Mouse (Mus musculus) right cerebral cortex, adult 18-20 months (tissue): Measurements from ENCODE around the gene Rnf216.
A peak's percentile ranks its signal among the peaks of the same experiment; 100 is the strongest.

Experiments
- DNase-seq: peaks from one replicate; pipeline ENCODE4 v3.0.0; 2022; ENCODE audit warnings: mixed read lengths

Gene Rnf216

DNA sequence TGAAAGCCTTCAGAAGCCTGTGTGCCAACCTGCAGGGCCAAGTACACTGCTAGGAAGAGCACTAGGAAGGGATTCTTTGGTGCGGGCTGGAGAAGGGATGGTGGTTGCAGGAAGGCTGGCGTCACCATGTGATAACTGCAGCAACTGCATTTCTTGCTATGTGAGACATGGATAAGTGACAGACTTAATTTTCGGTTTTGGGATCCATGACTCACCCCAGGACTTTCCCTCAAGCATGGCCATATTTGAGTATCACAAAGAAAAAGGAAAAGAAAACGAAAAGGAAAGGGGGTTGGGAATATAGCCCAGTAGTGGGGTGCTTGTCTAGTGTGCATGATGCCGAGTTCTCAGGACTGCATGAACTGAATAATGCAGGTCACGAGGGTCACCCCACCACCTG, 60.9 kb downstream of the Rnf216 start:
- no peak for DNase-seq

GRCm38 (mm10) chr5:143050273-143050672, 62.5 kb downstream of the Rnf216 start:
- no peak for DNase-seq

DNA sequence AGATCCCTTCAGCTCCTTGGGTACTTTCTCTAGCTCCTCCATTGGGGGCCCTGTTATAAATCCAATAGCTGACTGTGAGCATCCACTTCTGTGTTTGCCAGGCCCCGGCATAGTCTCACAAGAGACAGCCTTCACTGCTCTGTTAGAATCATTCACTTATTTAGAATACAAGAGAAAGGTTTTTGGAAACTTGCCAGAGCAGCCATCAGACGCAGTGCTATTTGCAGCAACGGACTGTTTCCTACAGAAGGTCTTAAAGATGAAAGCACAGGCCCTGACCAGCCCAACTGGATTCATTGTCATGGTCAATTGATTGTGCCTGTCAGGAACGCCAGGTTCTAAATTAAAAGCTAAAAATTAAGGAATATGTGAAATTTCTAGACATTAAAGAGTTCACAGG, 63.0 kb downstream of the Rnf216 start:
- DNase-seq = no peak

- no peak for DNase-seq
Observed at GRCm38 (mm10) chr5:143049013-143049385, 63.8 kb downstream of the Rnf216 start.

DNA sequence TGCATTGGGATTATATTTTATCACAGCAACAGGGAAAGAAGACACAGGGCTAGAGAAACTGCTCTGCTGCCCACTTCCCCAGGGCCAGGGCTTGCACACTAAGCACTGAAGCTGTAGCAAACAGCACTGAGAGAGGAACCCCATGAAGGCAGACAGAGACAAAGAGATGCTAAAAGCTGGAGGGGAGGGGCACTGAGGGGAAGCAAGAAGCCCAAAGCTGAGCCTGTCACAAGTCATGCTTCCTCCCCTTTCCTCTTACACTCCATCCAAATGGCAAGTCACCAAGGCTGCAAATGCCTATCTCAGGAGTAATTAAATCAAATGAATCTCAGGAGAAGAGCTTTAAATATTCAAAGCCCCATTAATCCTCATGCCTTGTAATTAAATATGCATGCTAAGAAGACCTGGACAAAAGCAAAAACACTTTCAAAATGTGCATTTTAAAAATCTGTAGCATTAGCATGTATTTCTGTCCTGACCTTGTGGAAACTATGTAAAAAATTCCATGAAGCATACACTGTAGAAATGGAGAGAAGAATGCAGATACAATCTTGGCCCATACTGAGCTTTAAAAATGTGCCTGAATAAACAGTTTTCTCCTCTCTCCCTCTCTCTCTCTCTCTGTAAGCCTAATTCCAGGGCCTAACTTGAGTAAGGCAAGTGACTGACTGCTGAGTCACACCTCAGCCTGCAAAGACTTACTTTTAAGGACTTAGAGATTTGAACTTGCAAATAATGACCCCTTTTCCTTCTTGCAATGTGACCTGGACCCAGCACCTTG, 64.4 kb downstream of the Rnf216 start:
- no peak for DNase-seq

GRCm38 (mm10) chr5:143047586-143047985, 65.2 kb downstream of the Rnf216 start:
- DNase-seq = no peak

DNA sequence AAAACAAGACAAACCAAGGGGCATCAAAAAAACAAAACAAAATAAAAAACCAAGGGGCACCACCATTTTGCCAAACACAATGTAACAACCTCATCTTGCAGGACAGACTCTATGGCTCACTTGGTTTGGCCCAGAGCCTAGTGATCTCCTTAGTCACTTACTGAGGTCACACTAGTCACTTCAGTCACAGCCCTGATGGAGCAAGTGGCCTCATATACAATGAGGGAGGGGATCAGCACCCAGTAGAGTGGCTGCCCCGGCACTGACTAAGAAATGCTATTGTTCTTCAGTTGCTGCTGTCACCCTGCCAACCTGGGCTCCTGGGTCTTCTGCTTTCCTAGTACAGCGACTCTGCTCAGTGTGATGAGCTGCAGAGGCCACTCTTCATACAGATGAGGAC, 68.9 kb downstream of the Rnf216 start:
- DNase-seq = no peak

DNA sequence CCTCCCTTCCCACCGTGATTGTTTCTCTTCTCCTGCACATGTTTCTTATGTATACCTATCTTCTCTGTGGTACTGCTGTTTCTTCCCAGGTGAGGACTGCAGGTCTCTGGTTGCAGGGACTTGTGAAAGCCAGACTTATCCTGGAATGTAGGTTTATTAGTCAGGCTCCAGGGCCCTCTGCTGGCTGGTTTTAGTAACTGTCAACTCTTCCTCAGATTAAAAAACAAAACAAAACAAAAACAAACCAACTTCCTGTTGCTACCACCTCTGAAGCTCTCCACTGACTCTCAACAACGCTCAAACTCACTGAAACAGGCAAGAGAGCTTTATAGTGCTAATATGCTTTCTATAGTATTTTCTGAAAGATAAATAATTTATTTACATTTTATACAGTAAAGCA, 69.5 kb downstream of the Rnf216 start:
- DNase-seq = no peak

DNA sequence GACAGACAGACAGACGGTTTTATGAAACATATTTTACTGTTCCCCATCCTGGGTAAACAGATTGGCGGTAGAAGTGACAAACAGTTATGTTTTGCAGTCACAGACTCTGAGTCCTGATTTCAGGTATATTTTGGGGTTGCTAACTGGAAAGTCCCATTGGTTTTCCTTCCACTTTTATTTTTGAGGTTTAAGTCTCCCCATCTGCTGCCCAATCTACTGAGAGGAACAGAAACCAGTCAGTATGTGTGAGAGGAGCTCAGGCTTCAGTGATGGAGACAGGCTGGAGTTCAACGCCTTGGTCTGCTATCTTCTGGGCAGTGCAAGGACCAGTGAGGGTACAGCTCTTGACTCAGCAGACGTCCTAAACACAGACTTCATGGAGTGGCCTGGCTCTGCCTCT, 74.0 kb downstream of the Rnf216 start:
- DNase-seq = no peak

- DNase-seq = peak; percentile 40
Observed at GRCm38 (mm10) chr5:143037201-143037600, 75.6 kb downstream of the Rnf216 start.

DNA sequence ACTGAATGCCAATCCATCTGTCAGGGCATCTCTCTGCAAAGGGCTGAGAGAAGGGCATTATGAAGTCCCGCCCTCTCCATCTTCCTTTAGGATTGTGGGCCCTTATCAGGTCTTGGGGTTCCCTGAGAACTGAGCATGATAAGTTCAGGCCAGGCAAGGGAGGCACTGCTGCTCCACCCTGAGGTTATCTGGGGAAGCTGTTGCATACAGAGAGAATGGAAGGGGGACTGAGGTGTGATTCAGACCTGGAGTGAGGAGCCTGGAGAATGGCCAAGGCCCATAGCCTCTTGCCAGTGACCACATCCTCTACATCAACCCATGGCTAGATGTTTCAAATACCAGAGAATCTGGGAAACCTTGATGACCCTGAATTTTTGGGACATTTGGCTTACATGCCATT, 76.7 kb downstream of the Rnf216 start:
- DNase-seq = no peak

DNA sequence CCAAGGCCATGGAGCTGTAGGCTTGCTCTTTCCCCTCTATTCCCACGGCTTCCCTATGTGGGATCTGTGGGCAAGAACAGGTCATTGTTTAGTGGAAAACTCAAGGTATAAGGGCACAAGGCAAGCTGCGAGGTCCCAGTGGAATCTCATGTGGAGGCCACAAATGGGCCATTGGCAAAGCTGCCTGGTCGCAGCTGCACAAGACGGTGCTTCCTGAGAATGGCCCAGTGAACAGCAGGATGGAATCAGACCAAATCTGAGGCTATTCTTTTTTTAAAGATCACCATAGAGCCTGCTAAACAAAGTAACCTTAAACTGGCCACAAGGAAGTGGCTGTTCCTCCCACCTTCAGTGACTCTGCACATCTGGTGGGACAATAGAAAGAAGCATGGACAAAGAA, 77.5 kb downstream of the Rnf216 start:
- no peak for DNase-seq

GRCm38 (mm10) chr5:143034108-143034507, 78.7 kb downstream of the Rnf216 start:
- DNase-seq = no peak

- no peak for DNase-seq
Observed at GRCm38 (mm10) chr5:143033277-143033676, 79.5 kb downstream of the Rnf216 start.

DNA sequence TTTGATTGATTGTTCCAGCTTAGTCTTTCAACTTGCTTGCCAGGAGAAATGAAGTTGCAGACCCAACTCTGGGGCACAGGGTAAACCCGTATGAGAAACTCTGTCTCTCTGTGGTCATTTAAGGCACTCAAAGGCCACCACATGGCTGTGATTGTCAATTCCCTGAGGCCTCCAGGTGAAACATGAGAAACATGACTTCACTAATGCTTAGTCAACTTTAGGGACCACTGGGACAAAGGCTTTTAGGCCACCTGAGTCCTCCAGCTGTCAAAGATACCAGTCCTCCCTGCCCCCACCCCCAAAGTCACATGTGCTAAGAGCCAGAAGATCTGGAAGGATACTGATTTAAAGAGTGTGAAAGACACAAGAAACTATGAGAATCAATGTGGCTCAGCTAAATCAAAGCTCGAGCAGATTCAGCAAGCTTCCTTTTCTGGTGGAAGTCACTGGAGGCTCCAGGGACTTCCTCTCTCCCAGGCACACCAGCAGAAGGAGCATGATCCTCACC, 80.1 kb downstream of the Rnf216 start:
- no peak for DNase-seq

- DNase-seq = no peak
Observed at GRCm38 (mm10) chr5:143031681-143032080, 81.1 kb downstream of the Rnf216 start.

GRCm38 (mm10) chr5:143031193-143031592, 81.6 kb downstream of the Rnf216 start:
- no peak for DNase-seq

DNA sequence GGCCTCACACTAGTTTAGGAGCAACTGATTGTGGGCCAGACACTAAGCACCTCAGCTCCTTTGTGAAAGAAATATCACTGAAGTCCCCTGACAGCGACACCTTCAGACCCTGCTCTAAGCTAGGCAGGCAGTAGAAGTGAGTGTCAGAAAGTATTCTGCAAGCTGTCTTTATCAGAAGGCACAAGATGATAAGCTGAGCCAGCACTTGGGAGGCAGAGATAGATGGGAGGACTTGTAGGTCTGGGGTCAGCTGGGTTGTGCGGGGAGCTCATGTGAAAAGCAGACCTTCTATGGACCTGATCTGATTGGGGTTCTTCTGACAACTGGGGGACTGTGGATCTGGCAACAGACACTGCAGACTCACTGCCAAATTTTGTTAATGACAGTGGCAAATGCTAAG, 88.9 kb downstream of the Rnf216 start:
- no peak for DNase-seq

- DNase-seq = no peak
Observed at GRCm38 (mm10) chr5:143022956-143023355, 89.8 kb downstream of the Rnf216 start.

DNA sequence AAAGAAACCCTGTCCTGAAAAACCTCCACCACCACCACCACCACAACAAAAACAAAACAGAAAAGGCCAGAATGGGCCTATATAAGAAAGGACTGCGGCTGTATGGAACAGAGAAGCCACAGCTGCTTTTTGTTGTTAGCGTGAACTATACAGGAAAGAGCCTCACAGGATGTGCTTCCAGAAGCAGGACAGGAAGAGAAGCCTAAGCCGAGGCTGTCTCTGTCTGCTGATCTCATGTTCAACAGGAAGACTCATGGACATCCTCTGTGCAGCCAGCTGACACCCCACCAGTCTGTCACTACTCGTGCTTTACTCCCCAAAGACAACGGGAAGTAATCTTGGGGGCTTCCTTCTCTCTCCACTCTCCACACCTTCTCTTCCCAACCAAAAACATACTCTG, 95.4 kb downstream of the Rnf216 start:
- no peak for DNase-seq

DNA sequence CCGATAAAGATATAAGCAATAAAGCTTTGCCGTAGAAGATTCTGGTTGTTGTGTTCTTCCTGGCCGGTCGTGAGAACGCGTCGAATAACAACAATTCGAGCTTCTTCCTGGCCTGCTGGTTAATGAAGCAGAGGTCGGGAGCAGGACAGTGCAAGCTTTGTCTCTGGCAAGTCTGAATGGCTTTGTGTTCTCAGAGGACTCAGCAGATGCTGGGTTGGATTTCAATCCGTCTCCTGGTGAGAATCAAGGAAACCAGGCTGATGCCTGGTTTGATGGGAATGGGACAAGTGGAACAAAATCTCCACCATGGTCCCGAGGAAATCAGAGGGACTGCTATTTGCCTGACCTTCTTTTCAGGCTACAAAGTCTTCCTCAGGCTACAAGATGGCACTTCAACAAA, 103.4 kb downstream of the Rnf216 start:
- DNase-seq = no peak

DNA sequence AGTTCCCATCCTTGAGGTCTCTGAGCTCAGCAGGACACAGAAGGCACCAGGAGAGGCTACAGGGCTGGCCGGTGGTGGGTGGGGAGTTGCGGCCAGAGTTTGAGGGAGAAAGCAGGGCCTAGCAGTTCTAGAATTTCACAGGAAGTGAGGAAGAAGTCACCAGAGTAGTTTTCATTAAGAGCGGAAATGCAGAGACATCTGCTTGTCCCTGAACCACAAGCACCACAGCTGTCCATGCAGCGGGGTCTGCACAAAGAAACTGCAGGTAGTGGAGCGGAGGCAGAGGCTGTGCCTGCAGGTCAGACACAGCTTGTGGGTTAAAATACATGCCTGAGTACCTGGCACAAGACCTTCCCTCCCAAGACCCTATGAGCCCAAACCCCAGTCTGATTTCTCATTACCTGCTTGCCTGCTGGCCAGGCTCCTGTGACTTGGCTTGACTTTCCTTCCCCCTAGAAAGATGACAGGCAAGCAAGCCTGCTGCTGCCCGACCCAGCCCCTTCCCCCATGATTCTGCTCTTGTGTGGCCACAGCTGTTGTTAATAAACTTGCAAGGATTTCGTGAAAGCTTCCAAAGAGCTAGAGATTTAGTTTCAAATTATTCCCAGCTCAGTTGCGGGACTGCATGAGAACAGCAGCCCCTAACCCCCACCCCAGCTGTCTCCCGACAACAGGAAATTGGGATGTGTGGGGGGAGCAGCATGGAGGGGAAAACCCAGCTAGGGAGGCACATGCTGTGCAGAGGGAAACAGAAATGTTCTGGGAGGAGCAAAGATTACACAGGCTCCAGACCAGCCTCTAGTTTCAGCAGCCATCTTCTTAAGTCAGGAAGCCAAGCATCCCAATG, 111.9 kb downstream of the Rnf216 start:
- no peak for DNase-seq

GRCm38 (mm10) chr5:143000091-143000490, 112.7 kb downstream of the Rnf216 start:
- DNase-seq = no peak

DNA sequence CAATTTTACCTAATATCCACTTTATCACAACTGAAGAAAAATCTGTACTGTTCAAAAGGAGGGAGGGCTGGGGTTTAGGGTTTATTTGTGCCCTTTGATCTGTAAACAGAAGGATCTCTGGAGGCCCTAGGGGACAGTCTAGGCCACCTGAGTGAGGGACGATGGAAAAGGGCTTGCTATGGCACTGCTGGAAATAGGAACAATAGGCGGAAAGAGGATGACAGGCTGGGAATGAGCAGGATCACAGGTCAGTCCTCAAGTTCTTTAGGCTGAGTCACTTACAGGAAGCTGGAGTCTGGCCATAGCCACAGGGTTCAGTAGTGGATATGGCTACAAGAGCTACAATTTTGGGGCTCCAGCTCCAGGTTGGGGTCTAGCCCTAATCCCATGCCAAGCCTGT, 114.6 kb downstream of the Rnf216 start:
- no peak for DNase-seq
